Mouse (Mus musculus) liver, adult 2 months (tissue): ENCODE data around the gene Lrrfip1. TPM values are rescaled to one million over a fixed set of nuclear protein-coding genes. Genes with fewer than 3 reads are reported as not detected.

Experiments
- DNase-seq: peaks from one replicate; pipeline ENCODE4 v3.0.0-alpha.2; 2011; ENCODE audit warnings: low read depth, low spot score; ENCODE audit errors: extremely low read depth
- H3K27ac ChIP-seq: fragments of 200-500 bp; replicated peaks from 2 replicates; pipeline ENCODE4 v1.5.1; 2012; ENCODE audit warnings: low read depth, mild to moderate bottlenecking, control low read depth, inconsistent platforms, low read length; ENCODE audit not compliant: insufficient read depth
- H3K27me3 ChIP-seq: fragments of 200-500 bp; 2 replicates; pipeline ENCODE4 v1.6.1; 2012; ENCODE audit warnings: mild to moderate bottlenecking, moderate library complexity, low read length, inconsistent platforms; ENCODE audit not compliant: control insufficient read depth, insufficient read depth
- H3K36me3 ChIP-seq: fragments of 200-500 bp; 2 replicates; pipeline ENCODE4 v1.6.1; 2012; ENCODE audit warnings: low read length, inconsistent platforms; ENCODE audit not compliant: control insufficient read depth, insufficient read depth
- H3K4me1 ChIP-seq: fragments of 200-500 bp; 2 replicates; pipeline ENCODE4 v1.6.1; 2011; ENCODE audit warnings: low read length; ENCODE audit not compliant: control insufficient read depth, insufficient read depth
- H3K4me3 ChIP-seq: fragments of 200-500 bp; 2 replicates; pipeline ENCODE4 v1.5.1; 2011; ENCODE audit warnings: low read depth, mild to moderate bottlenecking, control low read depth, low read length, moderate library complexity; ENCODE audit not compliant: insufficient read depth
- H3K79me2 ChIP-seq: fragments of 200-500 bp; 2 replicates; pipeline ENCODE4 v1.6.1; 2012; ENCODE audit warnings: inconsistent platforms, mild to moderate bottlenecking, low read length, moderate library complexity; ENCODE audit not compliant: control insufficient read depth, insufficient read depth
- H3K9ac ChIP-seq: fragments of 200-500 bp; 2 replicates; pipeline ENCODE4 v1.6.1; 2012; ENCODE audit warnings: low read depth, mild to moderate bottlenecking, control low read depth, inconsistent platforms, low read length
- CTCF ChIP-seq: fragments of 200-500 bp; IDR thresholded peaks from 2 replicates; pipeline ENCODE4 v1.5.1; 2011; ENCODE audit warnings: low read depth, low read length, control low read depth
- POLR2A ChIP-seq: fragments of 200-500 bp; IDR thresholded peaks from 2 replicates; pipeline ENCODE4 v1.6.1; 2011; ENCODE audit warnings: low read length, control low read depth; ENCODE audit not compliant: insufficient read depth; ENCODE audit errors: extremely low read depth
- WGBS: fragments of 180-500 bp; shearing (Covaris S2); methylation state at CpG from one replicate; pipeline ENCODE4 v1.1.7; 2018; 5-methylcytosine and 5-hydroxymethylcytosine counted together
- polyA plus RNA-seq: library from polyadenylated mRNA; depleted of rRNA; stranded (reverse); fragments of >200 nt; gene quantifications from 2 replicates; pipeline ENCODE4 v1.2.3, GENCODE M21; 2012
- total RNA-seq: library from RNA; depleted of rRNA; stranded (reverse); fragments of >200 nt; gene quantifications from 2 replicates; pipeline ENCODE4 v1.2.3, GENCODE M21; 2014

The Lrrfip1 gene
- total and polyA plus RNA-seq, 2 experiments = 4.8 to 22.4 TPM

DNA sequence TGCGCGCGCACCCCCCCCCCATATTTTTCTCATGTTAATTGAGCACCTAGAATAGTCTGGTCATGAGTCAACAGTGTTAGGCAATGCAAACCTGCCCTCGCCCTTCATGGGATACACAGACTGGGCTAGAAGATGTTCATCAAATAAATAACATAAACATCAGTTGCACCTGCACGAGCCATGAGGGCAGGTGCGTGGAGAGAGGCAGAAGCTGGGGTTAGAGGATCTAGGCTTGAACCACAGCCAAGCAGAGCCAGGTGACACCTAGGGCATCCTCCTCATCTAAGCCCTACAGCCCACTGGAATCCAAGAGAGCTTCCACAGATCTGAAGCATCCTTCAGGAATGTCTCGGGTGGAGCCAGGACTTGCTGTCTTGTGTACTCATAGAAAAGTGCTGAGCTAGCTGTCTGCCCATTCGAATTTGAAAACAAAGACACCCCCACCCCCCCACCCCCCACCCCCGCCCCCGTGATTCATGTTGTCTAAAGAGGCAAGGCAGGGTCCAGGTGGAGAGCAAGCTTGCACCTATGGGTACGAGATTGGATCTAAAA lies 98.8 kb downstream of the Lrrfip1 start:
- no peaks in the 10 kb centered on the region for H3K27me3 ChIP-seq
- H3K27ac ChIP-seq = no peak overlapping the region
- WGBS = 75% methylated on average over 11 of the region's 11 CpGs
- no peak overlapping the region for H3K4me3 ChIP-seq
- TF ChIP-seq POLR2A = no peak
- no peaks in the 10 kb centered on the region for H3K79me2 ChIP-seq
- DNase-seq = no peak
- peaks cover 16% of the 10 kb centered on the region for H3K4me1 ChIP-seq
- H3K9ac ChIP-seq = no peak overlapping the region
- no peaks in the 10 kb centered on the region for H3K36me3 ChIP-seq

DNA sequence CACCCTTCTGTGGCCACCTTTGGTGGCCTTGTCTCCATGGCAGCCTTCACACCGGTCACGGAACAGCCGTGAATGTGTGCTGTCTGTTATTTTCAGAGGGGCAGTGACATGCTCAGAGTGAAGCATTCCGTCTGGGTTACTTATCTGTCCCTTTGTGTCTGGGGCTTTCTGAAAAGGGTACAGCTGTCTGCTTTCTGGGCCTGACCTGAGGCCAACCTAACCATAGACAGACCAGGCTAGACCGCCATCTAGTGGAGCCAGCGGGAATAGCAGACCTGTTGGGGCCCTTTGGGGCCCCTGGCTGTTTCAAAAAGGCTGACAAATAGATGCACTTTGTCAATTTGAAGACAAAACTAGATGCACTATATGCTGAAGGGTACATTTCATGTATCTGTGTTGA lies 100.3 kb downstream of the Lrrfip1 start:
- 21% methylated on average over 6 of the region's 6 CpGs for WGBS
- H3K27ac ChIP-seq = no peak overlapping the region

DNA sequence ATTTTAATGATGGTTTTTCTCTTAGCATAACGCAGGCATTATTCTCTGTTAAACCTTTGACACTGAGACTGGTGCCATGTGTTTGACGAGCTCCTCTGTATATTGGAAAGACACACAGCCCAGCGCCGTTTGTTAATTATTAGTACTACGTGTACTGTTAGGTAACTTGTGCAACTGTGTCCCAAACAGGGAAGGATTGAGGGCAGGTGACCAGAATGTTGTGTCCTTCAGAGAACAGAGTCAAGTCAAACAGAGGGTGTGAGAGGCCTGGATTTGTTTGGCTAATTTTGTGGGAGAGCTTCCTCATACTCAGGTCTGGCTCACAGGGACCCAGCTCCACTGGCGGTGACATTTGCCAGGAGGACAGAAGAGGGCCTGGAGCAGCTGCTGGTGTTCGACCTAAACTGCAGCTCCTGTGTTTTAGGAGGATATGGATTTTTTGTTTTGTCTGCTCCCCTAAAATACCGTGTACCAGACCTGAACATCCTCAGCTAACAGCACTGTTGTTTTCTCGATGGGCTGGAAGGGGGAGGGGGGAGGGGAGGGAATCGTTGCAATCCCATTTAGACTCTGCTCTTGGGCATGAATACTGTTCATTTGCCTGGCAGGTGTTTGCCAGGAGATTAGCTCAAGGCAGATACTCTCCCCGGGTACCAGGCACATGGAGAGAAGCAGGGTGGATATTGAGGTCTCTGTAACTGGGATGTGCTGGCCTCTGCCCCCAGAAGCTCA lies 103.3 kb downstream of the Lrrfip1 start:
- H3K36me3 ChIP-seq = peaks cover 5% of the 10 kb centered on the region
- H3K9ac ChIP-seq = peak overlapping the region; percentile 53
- H3K79me2 ChIP-seq = no peaks in the 10 kb centered on the region
- H3K4me1 ChIP-seq = peaks cover 20% of the 10 kb centered on the region
- TF ChIP-seq CTCF = no peak
- no peaks in the 10 kb centered on the region for H3K27me3 ChIP-seq
- WGBS = 21% methylated on average over 11 of the region's 11 CpGs
- no peak overlapping the region for H3K4me3 ChIP-seq
- H3K27ac ChIP-seq = peak overlapping the region; percentile 95
- peak; percentile 100 for DNase-seq

More for the DNA sequence above, 100.3 kb downstream of the Lrrfip1 start:
- H3K79me2 ChIP-seq = no peaks in the 10 kb centered on the region
- H3K27me3 ChIP-seq = no peaks in the 10 kb centered on the region
- peak; percentile 45 for DNase-seq
- no peak overlapping the region for H3K4me3 ChIP-seq
- no peak for TF ChIP-seq POLR2A
- TF ChIP-seq CTCF = peak; percentile 90
- H3K9ac ChIP-seq = no peak overlapping the region
- peaks cover 26% of the 10 kb centered on the region for H3K4me1 ChIP-seq
- H3K36me3 ChIP-seq = no peaks in the 10 kb centered on the region

DNA sequence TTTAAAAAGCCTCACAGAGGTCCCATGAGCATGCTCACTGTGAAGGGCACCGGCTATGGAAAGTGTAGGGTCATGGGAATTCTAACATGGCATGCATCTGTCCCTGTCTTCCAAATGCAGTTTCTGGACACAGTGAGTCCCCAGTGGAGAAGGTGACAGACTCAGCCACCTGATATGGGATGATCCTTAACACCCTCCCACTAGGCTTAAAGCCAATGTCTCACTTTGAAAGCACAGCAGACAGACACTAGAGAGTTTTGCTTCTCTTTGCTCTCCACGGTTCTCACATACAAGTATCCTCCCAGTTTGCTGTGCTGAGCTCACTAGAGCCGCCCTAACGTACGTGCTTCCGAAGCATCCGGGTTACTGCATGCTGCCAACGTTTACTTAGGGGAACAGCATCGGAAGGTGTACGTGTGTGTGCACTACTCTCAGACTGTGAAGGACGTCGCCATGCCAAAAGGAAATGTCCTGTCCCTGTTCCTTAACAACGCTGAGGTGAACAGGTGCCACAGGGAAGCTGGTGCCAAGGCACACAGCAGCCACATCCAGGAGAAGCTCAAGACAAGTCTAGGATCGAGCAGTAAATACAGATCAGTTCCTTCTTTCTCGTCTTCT lies 104.9 kb downstream of the Lrrfip1 start:
- WGBS = 57% methylated on average over 15 of the region's 15 CpGs
- Histone ChIP-seq H3K36me3 (peaks cover 16% of the 10 kb centered on the region), H3K9ac (no peak overlapping the region), H3K27ac (peak overlapping the region; percentile 23), H3K27me3 (no peaks in the 10 kb centered on the region), H3K4me3 (no peak overlapping the region), H3K79me2 (no peaks in the 10 kb centered on the region), H3K4me1 (peaks cover 20% of the 10 kb centered on the region)
- TF ChIP-seq POLR2A (no peak), CTCF (no peak)
- DNase-seq = peak; percentile 79

DNA sequence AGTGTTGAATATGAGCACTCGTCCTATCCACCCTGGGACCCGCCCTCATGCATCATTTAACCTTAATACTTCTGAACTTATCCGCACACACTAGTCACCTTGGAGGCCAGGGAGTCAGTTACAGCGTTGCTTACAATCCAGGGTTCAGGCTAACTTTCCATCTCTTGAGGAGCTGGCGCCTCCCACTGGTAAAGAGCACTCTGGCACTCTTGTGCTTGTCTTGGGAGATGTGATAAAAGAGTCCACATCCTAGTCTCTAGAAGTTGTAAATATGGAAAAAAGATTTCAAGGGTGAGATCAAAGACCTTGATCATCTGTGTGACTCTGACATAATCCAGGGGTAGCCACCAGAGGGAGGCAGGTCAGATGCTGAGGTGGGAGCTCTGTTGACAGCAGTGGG lies 109.0 kb downstream of the Lrrfip1 start:
- TF ChIP-seq POLR2A (no peak), CTCF (peak; percentile 35; the same call in 1 of the 2 replicates)
- DNase-seq = no peak
- Histone ChIP-seq H3K9ac (no peak overlapping the region), H3K4me1 (peaks cover 12% of the 10 kb centered on the region), H3K79me2 (no peaks in the 10 kb centered on the region), H3K36me3 (peaks cover 38% of the 10 kb centered on the region), H3K4me3 (no peak overlapping the region), H3K27ac (no peak overlapping the region), H3K27me3 (no peaks in the 10 kb centered on the region)
- WGBS = 76% methylated on average over 5 of the region's 5 CpGs

DNA sequence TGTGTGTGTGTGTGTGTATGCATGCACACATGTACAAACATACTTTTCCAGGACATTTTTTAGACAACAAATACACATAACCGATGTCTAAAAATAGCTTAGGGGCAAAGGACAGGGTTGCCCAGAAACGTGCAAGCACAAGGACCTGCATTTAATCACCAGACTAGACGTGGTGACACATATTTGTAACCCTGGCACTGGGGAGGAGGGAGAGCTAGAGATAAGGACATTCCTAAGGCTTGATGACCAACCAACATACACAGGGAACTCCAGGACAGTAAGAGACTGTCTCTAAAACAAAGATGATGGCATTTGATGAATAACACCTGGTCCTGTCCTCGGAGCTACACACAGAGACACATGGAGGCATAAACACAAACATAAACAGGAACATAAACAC lies 110.8 kb downstream of the Lrrfip1 start:
- Histone ChIP-seq H3K9ac (no peak overlapping the region), H3K4me3 (no peak overlapping the region), H3K4me1 (no peaks in the 10 kb centered on the region), H3K79me2 (no peaks in the 10 kb centered on the region), H3K27me3 (no peaks in the 10 kb centered on the region), H3K27ac (no peak overlapping the region), H3K36me3 (peaks cover 49% of the 10 kb centered on the region)
- WGBS = 39% methylated on average over 4 of the region's 4 CpGs
- no peak for TF ChIP-seq POLR2A
- TF ChIP-seq CTCF = no peak
- no peak for DNase-seq
